Mouse (Mus musculus) bone marrow macrophage, adult 2 months (primary cell): ENCODE measurements around the gene Nup153. TPM values are rescaled to one million over a fixed set of nuclear protein-coding genes. Genes with fewer than 3 reads are reported as not detected.

Experiments used
- H3K27ac ChIP-seq: 2 replicates; pipeline ENCODE4 v1.5.1; 2012; ENCODE audit warnings: low read depth, low read length; ENCODE audit not compliant: insufficient read depth
- H3K4me1 ChIP-seq: 2 replicates; pipeline ENCODE4 v1.6.1; 2012; ENCODE audit warnings: low read length; ENCODE audit not compliant: control insufficient read depth, insufficient read depth
- H3K4me3 ChIP-seq: 2 replicates; pipeline ENCODE4 v1.5.1; 2012; ENCODE audit warnings: mild to moderate bottlenecking, low read length, moderate library complexity; ENCODE audit not compliant: insufficient read depth
- CTCF ChIP-seq: IDR thresholded peaks from 2 replicates; pipeline ENCODE4 v1.5.1; 2012; ENCODE audit warnings: low read depth, mild to moderate bottlenecking, low read length, moderate library complexity
- POLR2A ChIP-seq: IDR thresholded peaks from 2 replicates; pipeline ENCODE4 v1.6.1; 2012; ENCODE audit warnings: mild to moderate bottlenecking, low read depth, low read length, borderline replicate concordance
- polyA plus RNA-seq: library from polyadenylated mRNA; stranded (reverse); fragments of >200 nt; gene quantifications from 2 replicates; pipeline ENCODE4 v1.2.4, GENCODE M21; 2012; ENCODE audit not compliant: missing spikeins, insufficient read depth, insufficient read length

The Nup153 gene
- polyA plus RNA-seq, 1 experiment: 37.6 TPM

DNA sequence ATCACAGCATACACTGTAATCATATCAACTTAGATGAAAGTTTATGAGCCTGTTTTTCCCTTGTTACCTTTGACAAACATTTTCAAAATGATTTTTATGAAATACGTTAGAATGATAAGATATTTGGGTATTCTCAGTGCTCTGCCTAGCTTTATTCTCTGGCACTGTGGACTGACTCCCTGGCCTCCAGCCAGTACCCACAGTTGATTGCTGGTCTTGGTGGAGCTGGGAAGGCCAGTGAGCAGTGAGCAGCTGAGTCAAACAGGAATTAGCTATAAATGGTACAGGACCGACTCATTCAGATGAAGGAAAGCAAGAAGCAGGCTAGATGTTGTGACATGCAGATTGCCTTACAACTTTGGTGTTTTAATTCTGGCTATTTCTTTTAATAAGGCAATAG lies 53.1 kb downstream of the Nup153 start:
- H3K4me1 ChIP-seq: peaks cover 11% of the 10 kb centered on the region
- no peak overlapping the region for H3K4me3 ChIP-seq
- no peak overlapping the region for H3K27ac ChIP-seq
- no peak for TF ChIP-seq POLR2A
- TF ChIP-seq CTCF: no peak

DNA sequence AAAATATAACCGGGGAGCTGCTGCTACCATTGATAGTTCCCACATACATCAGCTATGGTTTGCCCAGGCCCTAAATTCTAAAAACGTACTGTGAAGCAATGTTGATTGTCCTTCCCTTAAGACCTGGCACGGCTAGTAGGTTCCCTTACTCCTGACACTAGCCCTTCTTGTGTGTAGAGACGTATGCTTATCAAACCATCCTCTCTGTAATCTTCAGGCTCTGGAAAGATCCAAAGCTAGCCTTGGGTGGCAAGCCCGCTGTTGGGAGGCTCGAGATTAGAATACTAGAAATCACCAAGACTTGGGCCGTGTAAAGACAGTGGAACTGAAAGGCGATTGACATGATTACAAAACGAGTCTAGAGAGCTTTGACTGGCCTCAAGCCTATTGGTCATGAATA lies 57.2 kb downstream of the Nup153 start:
- Histone ChIP-seq H3K4me3 (peak overlapping the region; percentile 96), H3K27ac (no peak overlapping the region)

DNA sequence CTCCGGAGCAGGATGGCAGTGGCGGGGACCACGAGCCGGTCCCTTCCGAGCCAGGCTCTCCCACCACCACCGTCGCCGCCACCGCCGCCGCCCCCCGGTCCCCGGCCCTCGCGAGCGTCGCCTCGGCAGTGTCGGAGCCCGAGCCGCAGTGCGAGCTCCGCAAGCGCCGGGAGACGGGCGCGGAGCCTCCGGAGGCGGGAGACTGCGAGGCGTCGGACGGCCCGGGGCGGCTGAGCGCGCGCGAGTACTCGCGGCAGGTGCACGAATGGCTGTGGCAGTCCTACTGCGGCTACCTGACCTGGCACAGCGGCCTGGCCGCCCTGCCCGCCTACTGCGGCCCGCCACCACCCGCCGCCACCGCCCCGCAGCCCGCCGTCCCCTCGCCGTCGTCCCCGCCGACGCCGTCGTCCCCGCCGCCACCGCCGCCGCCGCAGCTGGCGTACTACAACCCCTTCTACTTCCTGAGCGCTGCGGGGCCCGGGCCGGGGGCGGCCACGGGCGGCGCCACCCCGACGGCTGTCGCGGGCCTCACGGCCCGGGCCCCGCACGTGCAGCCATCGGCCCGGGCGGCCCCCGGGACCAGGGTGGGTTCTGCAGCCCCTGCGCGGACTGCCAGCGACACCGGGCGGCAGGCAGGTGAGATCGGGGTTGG lies 58.0 kb downstream of the Nup153 start:
- H3K27ac ChIP-seq: 0 out of 2 replicates have a peak overlapping the region, but pooled peaks have one; percentile 21
- H3K4me1 ChIP-seq: peaks cover 8% of the 10 kb centered on the region
- H3K4me3 ChIP-seq: peak overlapping the region; percentile 96
- TF ChIP-seq POLR2A: no peak
- no peak for TF ChIP-seq CTCF

More for the DNA sequence above, 57.2 kb downstream of the Nup153 start:
- H3K4me1 ChIP-seq: peaks cover 13% of the 10 kb centered on the region
- TF ChIP-seq POLR2A (no peak), CTCF (no peak)

- H3K4me3 ChIP-seq: peak within 1 kb of the TSS; percentile 96
- peaks cover 6% of the 10 kb centered on the region for H3K4me1 ChIP-seq
Observed at GRCm38 (mm10) chr13:46669048-46669619, 58.6 kb downstream of the Nup153 start, which contains the start of gene Fam8a1. Gene Fam8a1, plus strand, starts transcription at chr13:46669522.

GRCm38 (mm10) chr13:46663461-46663964 lies 64.2 kb downstream of the Nup153 start:
- H3K27ac ChIP-seq: no peak overlapping the region
- TF ChIP-seq POLR2A: no peak
- TF ChIP-seq CTCF: no peak
- H3K4me3 ChIP-seq: no peak overlapping the region
- H3K4me1 ChIP-seq: no peaks in the 10 kb centered on the region

More at GRCm38 (mm10) chr13:46669048-46669619, 58.6 kb downstream of the Nup153 start, which contains the start of gene Fam8a1:
- 0 out of 2 replicates have a peak within 1 kb of the TSS, but pooled peaks have one; percentile 21 for H3K27ac ChIP-seq
- no peak for TF ChIP-seq CTCF
- TF ChIP-seq POLR2A: no peak

- Histone ChIP-seq H3K4me3 (no peak overlapping the region), H3K4me1 (no peaks in the 10 kb centered on the region), H3K27ac (no peak overlapping the region)
- no peak for TF ChIP-seq CTCF
- no peak for TF ChIP-seq POLR2A
Observed at GRCm38 (mm10) chr13:46659211-46659610, 68.5 kb downstream of the Nup153 start.

DNA sequence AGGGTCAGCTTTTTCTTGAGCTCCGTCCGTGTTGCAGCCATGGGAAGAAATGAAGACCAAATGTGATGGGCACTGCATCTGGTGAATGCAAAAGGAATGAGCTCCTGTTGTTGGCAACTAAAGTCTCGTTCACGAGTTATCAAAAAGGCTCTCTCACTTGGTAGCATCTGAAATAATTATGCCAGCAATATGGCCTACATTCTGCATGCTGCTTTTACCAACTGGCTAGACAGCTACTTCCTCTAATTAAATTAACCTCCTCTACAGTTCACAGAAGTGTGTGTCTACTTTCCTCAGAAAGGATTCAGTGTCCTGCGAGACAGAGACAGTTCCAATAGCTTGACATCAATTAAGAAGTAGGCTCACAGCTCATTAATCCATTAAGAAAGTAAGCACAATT lies 73.2 kb downstream of the Nup153 start:
- TF ChIP-seq CTCF: no peak
- TF ChIP-seq POLR2A: no peak
- Histone ChIP-seq H3K4me1 (no peaks in the 10 kb centered on the region), H3K27ac (no peak overlapping the region), H3K4me3 (no peak overlapping the region)

DNA sequence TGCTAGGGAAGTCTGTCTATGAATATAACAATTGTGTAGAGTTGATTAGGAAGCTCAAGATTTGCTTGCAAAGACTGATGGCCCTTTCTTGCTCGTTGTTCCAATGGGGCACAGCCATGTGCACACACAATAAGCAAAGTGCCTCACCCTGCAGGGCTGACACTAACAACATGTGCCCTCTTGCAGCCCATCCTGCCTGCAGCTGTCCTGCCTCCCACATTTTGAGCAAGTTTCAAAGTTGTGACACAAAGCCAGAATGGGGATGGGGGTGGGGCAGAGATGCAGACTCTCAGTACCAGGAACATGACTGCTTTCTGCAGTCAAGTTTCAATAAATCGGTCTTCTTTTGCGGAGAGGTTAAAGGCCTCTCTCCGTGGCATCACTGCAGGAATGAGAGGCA lies 74.1 kb downstream of the Nup153 start:
- Histone ChIP-seq H3K4me1 (no peaks in the 10 kb centered on the region), H3K27ac (no peak overlapping the region), H3K4me3 (no peak overlapping the region)
- TF ChIP-seq POLR2A (no peak), CTCF (no peak)

GRCm38 (mm10) chr13:46652671-46653070 lies 75.1 kb downstream of the Nup153 start:
- H3K27ac ChIP-seq: no peak overlapping the region
- no peaks in the 10 kb centered on the region for H3K4me1 ChIP-seq
- H3K4me3 ChIP-seq: no peak overlapping the region
- TF ChIP-seq CTCF (no peak), POLR2A (no peak)

GRCm38 (mm10) chr13:46651853-46652252 lies 75.9 kb downstream of the Nup153 start:
- no peak for TF ChIP-seq CTCF
- no peak for TF ChIP-seq POLR2A
- Histone ChIP-seq H3K4me3 (no peak overlapping the region), H3K4me1 (no peaks in the 10 kb centered on the region), H3K27ac (no peak overlapping the region)
